8 mouse cellular contexts compared by ENCODE assay signal in genomic region chr8:111769764-111770428, GRCm38 (mm10). TPM values are rescaled to one million over a fixed set of nuclear protein-coding genes. Genes with fewer than 3 reads are reported as not detected.
DNase-seq lines count a peak whose midpoint lies in the region; ATAC-seq and TF ChIP-seq lines count a peak whose summit lies in the region.

No protein-coding gene starts in this region.

- H3K4me2 ChIP-seq in limb, embryonic 11.5 days (ENCODE audit: low read depth, severe bottlenecking) = no peak overlapping the region

- H3K27me3 ChIP-seq in limb, embryonic 11.5 days (ENCODE audit: control insufficient read depth, insufficient read depth, low read length) = no peaks in the 10 kb centered on the region

- in situ Hi-C loops in ES-E14 (cut with MboI; ENCODE audit: low sequenced_read_pairs in 2 of 2, unreplicated experiment in 2 of 2) = no loop called here

- H3K4me3 ChIP-seq in ES-E14 (ENCODE audit: insufficient read depth in 1 of 2, low read depth in 1 of 2, low read length in 2 of 2, poor library complexity in 1 of 2, severe bottlenecking in 1 of 2) = peak overlapping the region; percentile 19 to 21; a peak in 2 of 4 replicates
- H3K4me3 ChIP-seq in limb, embryonic 11.5 days (ENCODE audit: low read depth, low read length) = no peak overlapping the region

- peaks cover 16% of the 10 kb centered on the region for H3K36me3 ChIP-seq in ES-E14 (ENCODE audit: control insufficient read depth, insufficient read depth, low read length, poor library complexity, severe bottlenecking)
- H3K36me3 ChIP-seq in limb, embryonic 11.5 days (ENCODE audit: control insufficient read depth, insufficient read depth, low read length) = peaks cover 10% of the 10 kb centered on the region

- H3K4me1 ChIP-seq in ES-E14 (ENCODE audit: control insufficient read depth in 2 of 2, insufficient read depth in 2 of 2, low read length in 2 of 2, poor library complexity in 1 of 2) = peaks cover 16 to 31% of the 10 kb centered on the region in 2 experiments; a peak in 3 of 4 replicates
- H3K4me1 ChIP-seq in limb, embryonic 11.5 days (ENCODE audit: control insufficient read depth, insufficient read depth, low read length) = peaks cover 13% of the 10 kb centered on the region

- DNase-seq in ES-E14 (ENCODE audit: low read depth, low spot score) = no peak
- DNase-seq in adrenal gland, postnatal 36 days = peak; percentile 68 to 77
- DNase-seq in gastrocnemius, adult 8-10 months (ENCODE audit: low spot score in 2 of 2) = peak; percentile 28 to 55
- DNase-seq in hindlimb bud, embryonic 11.5 days (ENCODE audit: extremely low spot score, low read depth, low spot score) = peak; percentile 76
- DNase-seq in limb, embryonic 11.5 days (ENCODE audit: low spot score) = peak; percentile 76
- peak; percentile 20 for DNase-seq in right cerebral cortex, postnatal 14 days

- WGBS in limb, embryonic 11.5 days = 20% methylated on average over 12 of the region's 12 CpGs

- ATAC-seq in limb, embryonic 11.5 days (ENCODE audit: insufficient number of reproducible peaks, low FRiP score, low TSS enrichment, low read depth) = peak; percentile 68; the same call in 1 of the 2 replicates
- no peak for ATAC-seq in activated CD4-positive, CD25-positive, alpha-beta regulatory T cell, adult 4 months
- ATAC-seq in megakaryocyte, adult 5-6 weeks (ENCODE audit: poor library complexity, severe bottlenecking) = no peak

- H3K9me3 ChIP-seq in ES-E14 (ENCODE audit: control insufficient read depth, insufficient read depth, low read depth, low read length) = no peaks in the 10 kb centered on the region
- no peaks in the 10 kb centered on the region for H3K9me3 ChIP-seq in limb, embryonic 11.5 days (ENCODE audit: control insufficient read depth, low read length)

- H3K9ac ChIP-seq in ES-E14 (ENCODE audit: insufficient read depth, low read depth, low read length, poor library complexity, severe bottlenecking) = peak overlapping the region; percentile 25; the same call in 1 of the 2 replicates
- H3K9ac ChIP-seq in limb, embryonic 11.5 days (ENCODE audit: low read length) = peak overlapping the region; percentile 44; the same call in 1 of the 2 replicates

- H3K27ac ChIP-seq in ES-E14 (ENCODE audit: insufficient read depth, low read depth, low read length, poor library complexity, severe bottlenecking) = peak overlapping the region; percentile 83
- peak overlapping the region; percentile 78 for H3K27ac ChIP-seq in limb, embryonic 11.5 days (replicated peaks; ENCODE audit: low read depth, low read length)

TF ChIP-seq in ES-E14, 5 proteins besides CTCF, POLR2A, EP300 and RAD21:
- TF ChIP-seq ZNF384 (IDR thresholded peaks at IDR 0.05; ENCODE audit: low read depth, low read length) (no peak), HCFC1 (IDR thresholded peaks at IDR 0.05; ENCODE audit: borderline replicate concordance, insufficient read depth, low read length) (no peak), ZC3H11A (IDR thresholded peaks at IDR 0.05; ENCODE audit: borderline replicate concordance, low read depth, low read length) (no peak), CHD2 (IDR thresholded peaks at IDR 0.05; ENCODE audit: low read depth, low read length) (no peak), MAFK (IDR thresholded peaks at IDR 0.05; ENCODE audit: insufficient read depth, low read depth, low read length) (no peak)

RNA-seq across cellular contexts. Expression of gene Bcar1, which starts 26.3 kb away (rescaled TPM):
- total RNA-seq in ES-E14 (2012; rRNA removed) = 52.9 and 72.6 TPM in 2 replicates
- 10 to 100 TPM; 68.5 to 75.7 TPM for total RNA-seq in adrenal gland, postnatal 36 days (2021)
- 10 to 100 TPM; 10.7 to 11.1 (median 10.8) TPM for total RNA-seq in gastrocnemius, adult 8-10 months (2022)
- 40.4 and 47.9 TPM in 2 replicates for polyA plus RNA-seq in limb, embryonic 11.5 days (2014; fragmentation: Nextera tagmentation; extraction: Ambion mirVana)
- under 1 TPM; 0.21 to 0.38 TPM for polyA plus RNA-seq in activated CD4-positive, CD25-positive, alpha-beta regulatory T cell, adult 4 months (2017; shearing (Covaris generic))
- total RNA-seq in megakaryocyte, adult 5-6 weeks (2015) = 0.21 TPM in 1 of 2 replicates, not detected in the other
- not detected in 2 replicates for total RNA-seq in megakaryocyte, adult 5-6 weeks (2017)

Comparison
In these comparisons a context has a peak if more than half of its experiments do, and no peak if none do; other contexts are left out.
1. RNA of gene Bcar1, which starts 26.3 kb away (total RNA-seq): 68.5 to 75.7 TPM in adrenal gland, postnatal 36 days, 52.9 to 72.6 TPM in ES-E14 and 10.7 to 11.1 TPM in gastrocnemius, adult 8-10 months; 0.21 TPM in megakaryocyte, adult 5-6 weeks; every median in the first group is over 4 times any median in the second.